Mouse (Mus musculus) adrenal gland, postnatal 10 days (tissue): Measurements from ENCODE around the gene Ksr1. TPM values are rescaled to one million over a fixed set of nuclear protein-coding genes. Genes with fewer than 3 reads are reported as not detected.

Source experiments
- DNase-seq: peaks from one replicate; pipeline ENCODE4 v3.0.0; 2021; ENCODE audit warnings: mixed read lengths
- total RNA-seq, 2 experiments: library from RNA; stranded (reverse); gene quantifications; 2 replicates each; pipeline ENCODE4 v1.2.3; 2021

Ksr1 gene
- total RNA-seq, 2 experiments from 2014 or later = 12.0 to 17.3 TPM

DNA sequence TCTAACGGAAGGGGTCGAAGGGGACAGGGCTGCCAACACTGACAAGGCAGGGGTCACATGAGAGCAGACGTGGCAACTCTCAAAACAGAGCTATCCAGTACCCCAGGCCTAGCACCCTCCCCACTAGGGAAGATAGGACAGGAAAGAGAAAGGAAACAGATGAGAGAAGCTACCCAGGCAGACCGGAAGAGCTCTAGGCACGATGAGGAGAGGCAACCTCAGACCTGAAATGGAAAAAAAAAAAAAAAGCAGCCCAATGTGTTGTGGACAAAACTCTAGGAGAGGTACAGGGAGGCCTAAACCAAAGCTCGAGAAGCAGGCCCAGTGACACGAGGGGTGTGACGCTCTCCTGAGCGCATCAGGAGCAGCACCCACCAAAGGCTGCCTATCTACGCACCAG lies 23.7 kb downstream of the Ksr1 start:
- DNase-seq = no peak

DNA sequence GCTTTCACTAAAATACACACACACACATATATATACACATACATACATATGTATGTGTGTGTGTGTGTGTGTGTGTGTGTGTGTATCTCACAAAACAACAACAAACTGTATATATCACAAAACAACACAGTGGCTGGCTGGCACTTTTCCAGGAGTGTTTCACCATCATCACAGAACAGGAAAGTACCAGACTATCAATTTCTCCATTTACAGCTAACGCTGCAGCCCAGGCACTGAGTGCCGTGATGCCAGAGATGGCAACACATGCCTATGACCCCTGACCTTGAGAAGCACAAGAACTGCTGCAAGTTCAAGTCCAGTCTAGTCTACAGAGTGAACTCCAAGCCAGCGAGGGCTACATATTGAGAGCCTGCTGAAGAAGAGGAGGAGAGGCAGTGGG lies 26.1 kb downstream of the Ksr1 start:
- DNase-seq = peak; percentile 37

DNA sequence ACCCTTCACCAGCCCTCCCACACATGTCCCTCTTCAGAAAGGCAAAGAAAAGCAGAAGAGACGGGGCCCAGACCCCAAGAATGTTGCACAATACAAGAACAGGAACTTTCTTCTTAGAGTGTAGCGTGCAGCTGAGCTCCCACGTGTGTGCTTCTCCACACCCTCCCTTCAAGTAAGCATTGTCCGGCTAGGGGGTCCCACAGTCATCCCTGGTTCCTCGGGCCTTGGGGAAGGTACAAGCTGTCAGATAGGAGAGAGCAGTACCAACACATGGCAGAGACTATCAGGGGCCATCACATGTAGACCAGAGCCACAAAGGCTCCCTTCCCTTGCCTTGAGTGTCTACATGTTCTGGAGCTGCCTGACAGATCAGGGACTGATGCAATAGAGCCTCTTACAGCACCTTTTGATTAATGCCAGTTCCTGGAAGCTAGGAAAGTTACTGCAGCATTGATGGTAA lies 27.3 kb downstream of the Ksr1 start:
- no peak for DNase-seq

DNA sequence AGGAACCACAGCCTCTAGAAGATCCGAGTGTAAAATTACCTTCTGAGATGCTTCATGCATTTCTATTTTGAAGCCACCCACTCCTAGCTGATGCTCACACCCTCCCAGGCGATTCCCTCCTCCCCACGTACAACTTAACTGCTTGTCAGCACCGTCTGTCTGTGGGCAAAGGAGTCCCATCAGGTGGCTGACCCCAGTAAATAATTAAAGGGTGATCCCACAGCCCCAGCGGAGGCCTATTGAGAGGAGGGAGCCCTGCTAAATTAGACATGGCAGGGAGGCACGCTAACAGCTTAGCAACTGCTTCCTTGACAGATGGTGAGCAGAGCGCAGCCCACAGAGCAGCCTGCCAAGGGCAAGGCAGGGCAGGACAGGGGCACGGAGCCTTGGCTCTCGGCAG lies 29.5 kb downstream of the Ksr1 start:
- DNase-seq = no peak

DNA sequence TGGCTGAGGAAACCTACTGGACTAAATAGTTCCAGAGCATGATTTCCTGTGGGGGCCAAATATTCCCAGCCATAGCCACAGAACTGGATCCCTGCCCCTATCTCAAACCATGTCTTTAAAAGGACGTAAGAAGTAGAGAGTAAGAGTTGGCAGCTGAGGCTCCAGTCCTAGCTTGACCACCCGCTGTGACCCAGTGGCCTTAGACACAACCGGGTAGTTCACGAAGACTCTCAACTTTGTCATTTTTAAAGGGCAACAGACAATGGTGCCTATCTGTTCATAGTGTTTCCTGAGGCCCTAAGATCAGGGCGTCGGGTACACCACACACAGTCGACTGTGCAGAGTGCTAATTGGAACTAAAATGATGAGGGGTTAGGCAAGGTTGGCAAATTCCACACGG lies 30.5 kb downstream of the Ksr1 start:
- no peak for DNase-seq

DNA sequence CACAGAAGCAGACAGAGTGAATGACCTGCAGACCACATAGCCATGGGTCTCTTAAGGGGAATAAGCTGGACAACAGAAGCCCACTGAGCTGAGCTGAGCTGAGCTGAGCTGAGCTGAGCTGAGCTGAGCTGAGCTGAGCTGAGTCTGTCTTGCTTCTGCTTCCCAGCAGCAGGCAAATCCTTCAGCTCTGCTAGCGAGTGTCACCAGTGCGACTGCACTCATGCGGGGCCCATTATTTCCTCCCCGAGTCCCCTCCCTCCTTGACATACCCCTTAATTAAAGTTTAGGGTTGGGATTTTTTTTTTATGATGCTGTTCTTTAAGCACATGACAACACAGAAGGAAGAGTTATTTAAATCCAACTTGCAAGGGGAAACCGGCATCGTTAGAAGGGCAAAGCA lies 32.1 kb downstream of the Ksr1 start:
- DNase-seq = no peak

DNA sequence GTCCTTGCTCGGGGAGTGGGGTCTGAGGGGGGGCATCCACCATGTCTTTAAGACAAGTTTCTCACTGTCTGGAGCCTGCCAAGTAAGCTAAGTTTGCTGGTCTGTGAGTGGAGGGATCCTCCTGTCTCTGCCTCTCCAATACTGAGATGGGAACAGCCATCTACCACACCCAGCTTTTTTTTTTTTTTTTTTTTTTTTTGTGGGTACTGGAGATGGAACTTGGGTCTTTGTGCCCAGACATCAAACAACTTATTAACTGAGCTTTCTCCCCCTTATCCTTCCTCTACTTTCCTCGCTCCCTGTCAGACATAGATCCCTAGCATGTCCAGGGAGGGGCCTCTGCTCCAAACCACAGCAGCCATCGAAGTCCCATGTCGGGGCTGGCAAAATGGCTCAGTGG lies 32.8 kb downstream of the Ksr1 start:
- no peak for DNase-seq

DNA sequence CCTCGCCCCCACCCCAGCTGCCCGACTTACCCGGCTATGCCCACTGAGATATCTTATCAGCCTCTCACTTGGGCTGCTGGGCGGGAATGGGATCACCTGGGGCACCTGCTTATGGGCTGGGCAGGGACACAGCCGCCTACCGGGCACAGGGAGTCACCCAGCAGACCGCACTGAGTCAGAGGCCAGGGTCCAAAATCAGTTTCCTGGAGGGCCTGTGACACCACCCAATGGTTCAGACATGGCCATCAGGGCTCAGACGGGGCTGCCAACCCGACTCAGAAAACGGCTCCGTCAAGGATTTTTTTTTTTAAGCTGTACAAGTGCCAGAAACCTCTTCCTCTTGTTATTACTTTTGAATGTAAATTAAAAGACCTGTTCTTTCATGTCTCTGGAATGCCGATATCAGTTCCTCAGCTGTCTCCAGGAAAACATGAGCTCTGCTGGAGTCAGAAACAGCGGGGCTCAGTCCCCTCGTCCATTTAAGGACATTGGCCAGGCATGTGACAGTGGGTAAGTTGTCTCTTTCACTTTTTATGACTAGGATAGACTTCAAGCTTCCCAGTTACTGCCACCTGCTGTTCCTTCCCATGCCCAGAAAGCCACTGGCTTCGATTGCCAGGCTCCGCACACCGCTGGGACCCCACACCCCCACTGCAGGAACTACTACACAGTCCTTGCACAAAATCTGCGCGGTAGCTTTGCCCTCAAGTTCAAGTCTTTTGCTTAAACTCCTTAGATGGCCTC lies 33.5 kb downstream of the Ksr1 start:
- no peak for DNase-seq

DNA sequence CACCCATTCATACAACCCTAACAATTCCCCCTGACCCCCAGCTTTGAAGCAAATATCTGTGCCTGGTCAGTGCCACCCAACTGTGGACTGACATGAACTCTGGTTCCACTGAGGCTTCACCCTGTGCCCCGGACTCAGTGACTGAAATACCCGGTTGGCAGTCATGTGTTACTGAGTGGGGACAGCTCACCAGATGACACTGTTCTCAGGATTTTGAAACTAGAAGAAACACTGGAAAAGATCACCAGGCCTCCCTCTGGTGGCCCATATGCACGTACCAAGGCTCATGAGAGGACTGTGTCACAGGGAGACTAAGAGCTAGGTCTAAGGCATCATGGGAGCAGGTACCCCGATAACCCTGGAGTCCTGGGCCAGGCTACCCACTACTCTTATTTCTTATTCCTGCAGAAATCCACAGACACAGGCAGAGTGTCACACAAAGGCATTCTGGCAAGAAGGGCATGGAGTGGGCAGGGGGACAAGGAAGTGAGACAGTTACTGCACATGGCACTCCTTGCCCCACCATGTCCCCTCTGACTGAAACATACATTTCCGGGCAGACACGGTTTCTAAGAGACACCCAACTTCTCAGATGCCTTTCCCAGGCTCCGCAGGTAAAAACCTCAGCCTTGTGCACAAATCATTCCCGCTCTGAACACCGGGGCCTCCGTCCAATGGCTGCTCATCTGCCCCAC lies 34.2 kb downstream of the Ksr1 start:
- no peak for DNase-seq

DNA sequence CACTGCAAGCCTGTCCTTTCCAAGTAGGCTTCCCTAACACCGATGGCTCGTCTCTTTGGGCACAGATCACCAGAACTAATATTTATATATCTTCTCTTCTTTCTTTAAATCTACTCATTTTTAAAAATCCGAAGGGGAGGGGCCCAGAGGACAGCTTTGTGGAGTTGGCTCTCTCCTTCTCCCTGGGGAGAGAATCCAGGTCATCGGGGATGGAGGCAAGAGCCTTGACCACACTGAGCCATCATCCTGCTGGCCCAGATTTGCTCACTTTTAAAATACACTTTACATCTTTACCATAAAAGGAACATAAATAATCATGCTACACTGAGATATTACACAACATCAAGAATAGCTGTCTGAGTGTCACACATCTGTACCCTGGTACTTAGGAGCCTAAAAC lies 35.8 kb downstream of the Ksr1 start:
- DNase-seq = no peak

DNA sequence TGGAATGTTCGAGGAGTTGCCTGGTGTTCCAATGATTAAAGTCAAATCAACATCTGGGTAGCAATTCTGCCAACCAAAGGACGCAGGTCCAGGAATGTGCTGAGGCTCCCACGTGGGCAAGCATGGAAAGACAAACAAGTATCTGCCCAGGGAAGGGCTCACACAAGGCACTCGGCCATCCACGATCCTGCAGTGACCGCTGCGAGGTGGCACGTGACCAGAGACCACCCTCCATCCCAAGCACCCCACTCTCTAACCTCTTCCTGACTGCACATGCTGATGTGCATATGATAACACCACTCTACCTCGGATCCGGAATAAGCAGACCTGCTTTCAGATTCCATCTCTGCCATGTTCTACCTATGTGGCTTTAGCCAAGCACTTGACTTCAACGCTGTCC lies 38.3 kb downstream of the Ksr1 start:
- no peak for DNase-seq

DNA sequence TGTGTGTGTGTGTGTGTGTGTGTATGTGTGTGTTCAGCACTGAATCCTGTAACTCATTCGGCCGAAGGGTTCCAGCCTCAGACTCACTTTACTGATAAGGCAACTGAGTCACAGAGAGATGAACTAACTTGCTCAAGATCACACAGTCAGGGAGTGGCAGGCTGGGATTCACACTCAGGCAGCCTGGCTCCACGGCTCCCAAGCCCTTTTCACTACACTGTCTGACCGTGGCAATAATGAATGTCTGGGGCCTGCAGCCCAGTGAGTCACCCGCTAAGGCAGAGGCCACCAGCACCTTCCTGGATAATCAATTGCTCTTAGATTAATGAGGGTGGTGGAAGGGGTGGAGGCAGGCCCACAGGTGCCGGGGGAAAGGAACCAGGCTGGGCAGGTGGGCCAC lies 41.2 kb downstream of the Ksr1 start:
- no peak for DNase-seq

DNA sequence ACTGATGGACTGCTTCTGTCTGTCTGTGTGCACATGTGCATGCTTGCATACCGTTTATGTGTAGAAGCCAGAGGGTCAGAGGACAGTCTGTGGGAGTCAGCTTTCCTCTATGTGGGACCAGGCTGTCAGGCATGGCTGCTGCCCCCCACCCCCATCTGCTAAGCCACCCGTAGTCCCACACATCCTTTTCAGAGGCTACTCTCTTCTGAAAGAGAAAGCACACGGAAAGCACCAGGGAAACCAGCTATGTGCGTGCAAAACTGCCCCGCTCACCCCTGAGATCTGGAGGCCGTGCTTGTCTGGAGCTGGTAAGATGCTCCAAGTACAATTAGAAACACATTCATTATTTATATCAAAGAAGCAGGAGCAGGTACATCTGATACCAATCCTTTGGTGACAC lies 41.7 kb downstream of the Ksr1 start:
- no peak for DNase-seq

DNA sequence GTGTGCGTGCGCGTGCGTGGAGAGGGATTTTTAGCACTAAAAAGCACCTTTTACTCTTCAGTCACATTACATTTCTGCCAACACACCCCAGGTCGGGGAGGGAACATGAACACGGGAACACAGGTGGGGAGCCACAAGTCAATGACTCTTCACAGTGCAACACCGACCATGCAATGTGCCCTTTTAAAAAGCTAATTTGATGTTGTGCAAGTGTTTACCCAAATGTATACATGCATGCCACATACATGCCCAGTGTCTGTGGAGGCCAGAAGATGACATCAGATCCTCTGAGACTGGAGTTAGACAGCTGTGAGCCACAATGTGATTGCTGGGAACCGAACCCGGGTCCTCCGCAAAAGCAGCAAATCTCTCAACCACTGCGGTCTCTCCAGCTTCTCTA lies 42.1 kb downstream of the Ksr1 start:
- DNase-seq = no peak

DNA sequence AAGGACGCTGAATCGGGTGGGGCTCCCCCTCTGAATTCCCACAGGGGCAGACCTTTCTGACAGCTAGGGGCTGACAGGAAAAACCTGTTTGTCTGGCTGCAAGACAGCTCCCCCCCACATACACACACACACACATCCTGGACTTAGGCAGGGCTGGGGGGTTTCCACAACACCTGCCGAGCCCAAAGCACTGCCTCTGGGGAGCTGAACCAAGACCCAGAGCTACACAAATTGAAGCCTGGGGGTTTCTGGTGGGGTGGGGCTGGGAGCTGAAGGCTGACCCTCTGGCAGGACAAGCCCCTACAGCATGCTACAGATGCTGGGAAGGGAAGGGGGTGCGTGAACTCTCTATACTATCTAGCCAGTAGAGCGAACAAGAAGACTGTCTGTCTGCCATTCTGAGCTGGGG lies 42.7 kb downstream of the Ksr1 start:
- no peak for DNase-seq

DNA sequence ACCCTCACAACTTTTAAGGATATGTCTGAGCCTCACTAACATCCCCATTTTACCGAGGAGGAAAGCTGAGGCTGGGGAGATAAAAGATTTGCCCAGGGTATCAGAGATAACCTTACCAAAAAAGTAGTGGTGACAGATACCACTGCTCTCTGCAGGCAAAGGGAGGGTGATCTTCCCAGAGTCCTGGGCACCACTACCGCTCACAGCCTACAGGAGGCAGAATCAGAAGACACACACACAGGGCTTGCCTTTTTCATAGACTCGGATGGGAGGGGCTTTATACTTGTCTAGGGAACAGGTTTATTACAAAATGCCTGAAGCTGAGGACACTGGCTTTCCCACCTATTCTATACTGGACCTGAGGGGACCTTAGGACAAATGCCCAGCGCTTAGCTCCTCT lies 43.9 kb downstream of the Ksr1 start:
- DNase-seq = no peak

DNA sequence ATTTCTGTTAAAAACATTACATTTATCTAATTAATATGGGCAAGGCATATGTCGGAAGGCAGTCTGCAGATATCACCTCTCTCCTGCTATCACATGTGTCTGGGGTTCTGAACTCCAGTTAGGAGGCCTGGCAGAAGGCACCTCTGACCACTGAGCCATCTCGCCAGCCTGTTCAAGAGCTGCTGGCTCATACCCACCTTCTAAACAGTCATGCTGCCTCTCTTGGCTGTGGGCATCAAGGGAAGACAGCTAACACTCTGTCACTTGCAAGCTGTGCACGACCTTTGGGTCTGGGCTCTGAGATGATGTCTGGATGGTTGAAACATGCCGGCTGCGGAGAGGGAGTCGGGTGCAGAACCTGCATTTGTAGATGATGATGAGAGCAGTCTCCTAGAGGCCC lies 44.6 kb downstream of the Ksr1 start:
- DNase-seq = no peak

DNA sequence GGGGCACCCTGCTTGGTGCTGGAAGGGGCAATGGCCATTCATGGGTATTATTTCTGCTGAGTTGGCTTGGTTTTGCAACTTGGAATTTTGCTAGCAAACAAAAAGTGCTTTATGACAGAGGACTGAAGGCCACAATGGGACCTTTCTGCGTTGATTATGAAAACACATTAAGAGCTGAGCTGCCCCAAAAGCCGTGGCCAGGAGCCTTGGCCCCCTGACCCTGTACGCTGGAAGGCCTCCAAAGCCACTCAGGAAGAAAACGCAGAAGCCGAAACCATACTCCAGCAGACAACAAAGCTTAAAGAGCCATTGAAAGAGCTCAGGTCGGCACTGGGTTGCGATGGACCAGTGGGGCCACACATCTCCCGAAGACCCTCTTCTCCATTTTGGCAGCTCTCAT lies 47.2 kb downstream of the Ksr1 start:
- DNase-seq = peak; percentile 87

DNA sequence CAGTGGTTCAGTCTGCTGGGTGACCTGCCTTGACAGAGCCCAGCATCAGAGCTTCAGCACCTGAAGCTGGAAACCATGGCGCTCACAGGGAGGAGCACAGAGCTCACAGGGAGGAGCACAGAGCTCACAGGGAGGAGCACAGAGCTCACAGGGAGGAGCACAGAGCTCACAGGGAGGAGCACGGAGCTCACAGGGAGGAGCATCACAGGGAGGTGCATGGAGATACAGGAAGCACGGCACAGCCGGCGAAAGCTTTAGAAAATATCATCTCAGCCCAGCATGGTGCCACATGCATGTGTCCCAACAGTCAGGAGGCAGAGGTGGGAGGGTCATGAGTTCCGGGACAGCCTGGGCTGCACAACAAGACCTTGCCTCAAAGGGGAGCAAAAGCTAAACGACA lies 48.5 kb downstream of the Ksr1 start:
- no peak for DNase-seq

DNA sequence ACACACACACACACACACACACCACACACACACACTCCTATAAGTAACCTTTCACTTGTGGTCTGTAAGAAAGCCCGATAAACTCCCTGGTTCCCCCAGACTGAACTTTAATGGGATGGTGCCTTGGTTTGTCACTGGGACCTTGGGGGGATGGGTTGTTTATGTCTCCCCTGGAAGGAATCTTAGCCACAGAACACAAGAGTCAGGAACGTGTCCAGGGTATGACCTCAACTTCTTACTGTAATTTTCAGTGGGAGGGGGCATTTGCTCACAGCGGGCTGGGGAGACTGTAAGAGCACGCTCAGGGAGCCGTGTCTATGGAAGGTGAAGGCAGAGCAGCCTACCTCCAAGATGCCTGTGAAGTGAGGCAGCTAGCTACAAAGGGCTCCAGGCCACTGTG lies 49.5 kb downstream of the Ksr1 start:
- no peak for DNase-seq

DNA sequence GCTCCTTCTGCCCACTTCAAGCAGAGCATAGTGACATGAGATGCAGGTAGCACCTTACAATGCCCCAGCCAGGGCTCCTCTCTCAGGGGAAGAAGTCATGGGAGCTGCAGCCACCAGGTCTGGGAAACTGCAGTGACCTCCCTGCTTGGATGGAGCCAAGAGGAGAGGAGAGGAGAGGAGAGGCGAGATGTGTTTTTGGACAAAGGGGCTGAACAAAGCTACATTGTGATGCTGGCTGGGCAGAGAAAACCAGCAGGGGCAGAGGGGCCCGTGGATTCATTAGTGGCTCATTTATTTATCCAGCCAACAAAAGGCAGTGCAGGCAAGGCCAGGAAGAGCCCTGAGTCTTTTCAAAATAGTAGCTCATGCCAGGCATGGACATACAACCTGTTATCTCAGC lies 50.5 kb downstream of the Ksr1 start:
- no peak for DNase-seq

DNA sequence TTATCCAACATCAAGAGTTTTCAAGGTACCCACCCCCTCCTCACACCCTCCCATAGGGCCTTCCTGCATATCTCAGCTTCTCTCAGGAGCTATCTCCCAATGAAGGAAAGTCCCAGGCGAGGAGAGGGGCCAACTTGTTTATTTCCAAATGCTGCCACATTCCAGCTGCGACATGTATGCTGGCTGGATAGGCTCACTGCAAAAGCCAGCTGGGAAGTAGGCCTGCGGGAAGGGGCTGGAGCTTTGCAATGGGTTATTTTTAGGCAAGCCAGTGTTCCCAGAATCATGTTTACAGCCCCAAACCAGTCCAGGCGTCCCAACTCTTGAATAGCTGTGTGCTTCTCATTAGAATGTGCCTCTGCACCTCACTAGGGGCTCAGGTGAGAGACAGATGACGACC lies 51.5 kb downstream of the Ksr1 start:
- DNase-seq = no peak

DNA sequence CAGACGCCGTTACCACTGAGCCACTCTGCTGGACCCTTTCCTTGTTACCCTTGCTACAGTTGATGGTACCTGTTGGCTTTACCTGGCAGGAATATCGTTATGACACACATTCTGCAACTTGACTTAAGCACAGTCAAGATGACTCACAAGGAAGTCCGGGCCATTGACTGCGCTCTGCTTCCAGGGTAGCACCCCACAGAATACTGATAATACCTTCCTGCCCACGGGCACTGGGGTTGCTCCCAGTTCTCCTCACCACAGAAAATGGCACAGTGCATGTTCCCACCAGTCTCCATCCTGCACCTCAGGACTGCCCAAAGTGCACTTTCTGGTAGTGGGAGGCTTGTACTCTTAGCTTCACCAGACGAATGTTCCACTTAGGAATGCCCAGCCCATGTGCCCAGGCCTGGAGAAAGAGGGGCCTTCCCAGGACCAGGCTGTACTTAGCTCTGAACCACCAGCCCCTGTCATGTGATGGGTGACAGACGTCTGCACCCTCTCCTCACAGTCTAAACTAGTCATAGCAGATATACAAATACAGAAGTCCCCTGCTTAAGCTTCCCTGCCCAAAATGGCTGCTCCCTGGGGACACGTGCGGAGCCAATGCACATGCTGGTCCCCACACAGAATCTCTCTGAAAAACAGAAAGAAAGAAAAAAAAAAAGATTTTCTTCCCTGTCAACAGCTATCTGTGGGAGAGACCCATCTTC lies 52.1 kb downstream of the Ksr1 start:
- DNase-seq = no peak
